Mouse (Mus musculus): Measurements from ENCODE around the gene Zfp217. TPM values are rescaled to one million over a fixed set of nuclear protein-coding genes. Genes with fewer than 3 reads are reported as not detected.

Zfp217 gene
- polyA plus RNA-seq, 1 experiment from 2014 or later = 26.7 TPM

DNA sequence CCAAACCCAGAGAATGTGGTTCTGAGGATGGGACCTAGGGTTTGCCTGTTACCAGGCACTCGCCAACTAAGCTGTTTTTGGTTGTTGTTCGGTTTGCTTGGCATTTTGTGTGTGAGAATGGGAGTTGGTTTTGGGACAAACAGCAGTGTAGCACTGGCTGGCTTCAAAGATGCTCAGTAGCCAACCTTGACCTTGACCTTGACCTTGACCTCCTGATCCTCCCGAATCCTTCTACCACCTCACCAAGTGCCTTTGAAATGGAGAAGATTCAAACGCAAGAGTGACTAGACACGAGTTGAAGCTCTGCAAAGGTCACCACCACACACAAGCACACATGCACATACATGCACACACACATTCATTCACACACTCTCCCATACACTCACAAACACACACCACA is 44.6 kb downstream of the Zfp217 start:
- TF ChIP-seq CTCF (IDR thresholded peaks at IDR 0.05) = no peak
- no peaks in the 10 kb centered on the region for H3K27me3 ChIP-seq
- ATAC-seq = no peak
- DNase-seq (ENCODE audit: low read depth, low spot score) = no peak
- in situ Hi-C loops (cut with MboI; ENCODE audit: low pct_unique_long_range_greater_than_20kb) = no loop called here
- POLR2A ChIA-PET = interaction anchor here (0.6 kb wide), 1 partner anchor 28 kb away, joined by 3 read pairs; no protein-coding TSS in a partner anchor
- CTCF ChIA-PET = interaction anchor here (1.0 to 1.9 kb wide), 6 partner anchors 9 to 407 kb away, joined by 3 to 8 read pairs (median 4); partner anchors contain the start of gene Zfp217

DNA sequence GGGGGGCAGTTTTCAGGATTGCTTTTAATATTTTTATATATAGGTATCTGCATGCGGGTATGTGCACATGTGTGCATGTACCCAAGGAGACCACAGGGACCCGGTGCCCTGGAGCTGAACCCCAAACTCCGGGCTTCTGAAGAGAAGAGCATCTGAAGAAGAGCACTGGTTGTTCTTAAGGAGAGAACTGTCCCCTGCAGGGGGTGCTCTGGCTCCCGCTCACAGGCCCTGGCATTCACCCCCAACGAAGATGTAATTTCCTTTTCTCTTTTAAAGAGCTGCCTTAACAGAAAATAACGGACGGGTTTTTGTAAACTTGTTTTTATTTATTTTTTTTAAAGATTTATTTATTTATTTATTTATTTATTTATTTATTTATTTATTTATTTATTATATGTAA is 46.0 kb downstream of the Zfp217 start:
- in situ Hi-C loops (cut with MboI; ENCODE audit: low pct_unique_long_range_greater_than_20kb) = no loop called here
- ChIA-PET POLR2A (no interaction called here), CTCF (interaction anchor here (0.6 to 1.8 kb wide), 6 partner anchors 15 to 1043 kb away, joined by 3 to 8 read pairs (median 3); no protein-coding TSS in a partner anchor)
- DNase-seq (ENCODE audit: low read depth, low spot score) = no peak
- H3K27me3 ChIP-seq = no peaks in the 10 kb centered on the region
- no peak for ATAC-seq
- TF ChIP-seq CTCF (IDR thresholded peaks at IDR 0.05) = no peak

DNA sequence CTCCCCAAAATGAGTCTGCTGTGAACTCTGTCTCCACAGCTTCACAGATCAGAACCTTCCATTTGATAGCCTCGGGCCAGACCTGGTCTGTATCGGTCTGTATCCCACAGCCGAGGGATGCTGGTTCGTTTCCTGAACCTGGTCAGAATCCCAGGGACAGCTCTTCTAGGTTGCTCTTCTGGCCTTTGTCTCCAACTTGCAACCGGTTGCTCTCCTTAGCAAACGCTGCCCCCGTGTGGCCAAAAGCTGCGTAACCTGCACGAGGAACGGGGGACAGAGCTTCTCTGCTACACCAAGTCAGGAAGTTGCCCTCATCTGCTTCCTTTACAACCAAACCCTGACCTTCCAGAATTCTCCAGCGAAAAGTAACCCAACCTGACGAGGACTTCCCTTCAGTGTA is 46.8 kb downstream of the Zfp217 start:
- no peaks in the 10 kb centered on the region for H3K27me3 ChIP-seq
- ATAC-seq (peak; percentile 93), DNase-seq (ENCODE audit: low read depth, low spot score) (peak; percentile 35)
- in situ Hi-C loops (cut with MboI; ENCODE audit: low pct_unique_long_range_greater_than_20kb) = no loop called here
- ChIA-PET POLR2A (interaction anchor here (0.6 kb wide), 2 partner anchors 673 to 1787 kb away, joined by 3 to 5 read pairs; no protein-coding TSS in a partner anchor), CTCF (interaction anchor here (0.7 to 1.4 kb wide), 7 partner anchors 9 to 1042 kb away, joined by 3 to 8 read pairs (median 3); no protein-coding TSS in a partner anchor)
- TF ChIP-seq CTCF (IDR thresholded peaks at IDR 0.05) = peak; percentile 96

DNA sequence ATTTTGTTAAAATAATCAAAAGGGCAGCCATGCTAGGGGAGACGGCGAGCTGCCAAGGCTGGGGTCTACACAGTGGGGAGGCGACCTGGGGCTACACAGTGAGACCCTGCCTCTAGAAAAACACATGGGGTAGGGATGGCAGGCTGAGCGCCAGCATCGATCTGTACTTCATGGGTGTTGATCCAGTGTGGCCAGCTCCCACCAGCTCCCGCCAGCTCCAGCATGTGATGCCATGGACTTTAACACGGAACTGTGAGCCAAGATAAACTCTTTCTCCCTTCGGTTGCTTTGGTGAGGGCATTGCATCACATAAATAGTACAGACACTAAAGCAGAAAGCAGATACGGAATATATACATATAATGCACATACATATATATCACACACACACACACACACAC is 53.0 kb downstream of the Zfp217 start:
- POLR2A ChIA-PET = no interaction called here
- CTCF ChIA-PET = no interaction called here
- TF ChIP-seq CTCF (IDR thresholded peaks at IDR 0.05) = no peak

DNA sequence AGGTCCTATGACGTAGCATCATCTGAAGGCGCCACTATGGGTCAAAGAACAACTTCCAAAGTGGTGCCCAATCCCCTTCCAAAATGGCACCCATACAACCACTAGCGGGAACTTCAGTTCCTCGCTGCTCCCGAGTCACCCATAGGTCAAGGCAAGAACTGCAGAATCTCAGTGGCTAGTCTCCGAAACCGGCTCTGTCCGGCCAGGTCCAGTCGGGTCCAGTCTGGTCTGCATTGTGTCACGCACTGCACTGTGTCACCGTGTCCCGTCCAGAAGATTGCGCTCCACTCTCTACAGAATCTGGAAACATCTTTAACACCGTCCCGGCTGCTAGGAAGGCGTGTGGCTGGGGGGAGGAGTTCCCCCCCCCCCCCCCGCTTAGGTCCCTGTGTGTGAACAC is 53.7 kb downstream of the Zfp217 start:
- POLR2A ChIA-PET = no interaction called here
- ATAC-seq (no peak), DNase-seq (ENCODE audit: low read depth, low spot score) (no peak)
- no peaks in the 10 kb centered on the region for H3K27me3 ChIP-seq
- CTCF ChIA-PET = no interaction called here
- in situ Hi-C loops (cut with MboI; ENCODE audit: low pct_unique_long_range_greater_than_20kb) = no loop called here
- TF ChIP-seq CTCF (IDR thresholded peaks at IDR 0.05) = no peak

More for the DNA sequence above, 53.0 kb downstream of the Zfp217 start:
- DNase-seq (ENCODE audit: low read depth, low spot score) = no peak
- ATAC-seq = no peak
- H3K27me3 ChIP-seq = no peaks in the 10 kb centered on the region
- in situ Hi-C loops (cut with MboI; ENCODE audit: low pct_unique_long_range_greater_than_20kb) = loop anchor here (5.0 kb wide), 2 partner anchors 258 to 1033 kb away; no protein-coding TSS in a partner anchor

DNA sequence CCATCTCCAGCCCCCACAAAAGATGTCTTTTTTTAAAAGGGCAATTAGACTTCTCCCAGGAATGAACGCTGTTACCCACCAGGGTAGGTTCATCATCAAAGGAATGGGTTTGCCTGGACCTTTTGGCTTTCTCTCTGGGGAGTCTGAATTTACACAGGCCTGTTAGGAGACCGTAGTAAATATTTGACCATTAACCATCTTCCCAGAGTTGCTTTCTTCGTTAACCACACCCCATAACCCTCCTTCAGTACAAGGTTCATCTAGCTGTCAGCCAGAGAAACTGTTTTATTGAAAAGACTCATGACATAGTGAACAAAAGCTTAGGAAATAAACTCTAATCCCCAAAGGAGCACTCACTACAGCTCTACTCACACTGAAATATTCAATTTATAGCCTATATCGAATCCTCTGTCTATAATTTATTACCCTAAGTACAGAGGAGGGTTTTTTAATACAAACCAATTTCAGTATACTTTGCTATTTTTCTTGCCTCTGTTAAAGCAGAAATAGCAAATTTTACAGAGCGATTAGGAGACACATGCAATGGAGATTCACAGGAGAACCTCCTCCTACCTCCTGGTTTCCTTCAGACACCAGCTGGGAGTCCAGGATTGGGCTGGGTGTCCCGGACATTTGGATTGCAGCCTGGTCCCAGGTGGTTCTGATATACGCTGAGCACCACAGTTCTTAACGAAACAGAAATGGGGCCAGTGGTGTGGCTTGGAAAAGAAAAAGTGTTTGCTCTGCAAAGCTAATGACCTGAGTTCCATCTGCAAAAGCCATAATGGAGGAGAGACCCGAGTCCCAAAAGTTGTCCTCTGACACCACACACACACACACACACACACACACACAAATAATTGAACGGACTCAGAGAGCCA is 56.1 kb downstream of the Zfp217 start:
- in situ Hi-C loops (cut with MboI; ENCODE audit: low pct_unique_long_range_greater_than_20kb) = no loop called here
- TF ChIP-seq CTCF (IDR thresholded peaks at IDR 0.05) = no peak
- no peak for DNase-seq (ENCODE audit: low read depth, low spot score)
- CTCF ChIA-PET = interaction anchor here (0.9 kb wide), 1 partner anchor 38 kb away, joined by 3 read pairs; no protein-coding TSS in a partner anchor
- H3K27me3 ChIP-seq = no peaks in the 10 kb centered on the region
- no peak for ATAC-seq
- POLR2A ChIA-PET = no interaction called here

DNA sequence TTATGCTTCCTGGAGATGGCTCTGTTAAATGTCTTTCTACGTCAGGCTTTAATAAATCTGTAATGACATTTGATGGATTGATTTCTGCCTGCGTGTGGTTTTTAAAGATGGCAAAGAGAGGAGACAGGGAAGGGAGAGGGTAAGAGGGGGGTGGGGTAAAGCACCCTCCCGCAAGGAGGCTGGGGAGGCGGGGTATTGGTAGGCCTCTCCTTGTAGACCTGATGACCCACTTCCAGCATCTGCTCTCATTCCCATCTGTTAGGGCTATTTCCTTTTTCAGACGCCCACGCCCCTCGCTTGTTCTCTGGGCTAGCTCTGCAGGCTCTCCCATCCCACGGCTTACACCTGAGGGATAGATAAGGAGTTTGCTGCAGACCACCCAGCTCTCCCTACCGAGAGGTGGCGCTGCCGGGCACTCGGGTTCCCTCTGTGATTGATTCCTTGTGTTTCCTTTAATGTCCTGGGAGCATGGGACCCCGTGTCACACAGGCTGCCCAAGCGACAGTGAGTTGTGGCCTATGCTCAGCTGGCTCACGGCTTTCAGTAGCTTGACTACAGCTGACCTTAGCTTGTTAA is 69.4 kb downstream of the Zfp217 start:
- ATAC-seq (no peak), DNase-seq (ENCODE audit: low read depth, low spot score) (no peak)
- in situ Hi-C loops (cut with MboI; ENCODE audit: low pct_unique_long_range_greater_than_20kb) = no loop called here
- CTCF ChIA-PET = no interaction called here
- H3K27me3 ChIP-seq = peaks cover 13% of the 10 kb centered on the region
- POLR2A ChIA-PET = no interaction called here
- no peak for TF ChIP-seq CTCF (IDR thresholded peaks at IDR 0.05)

DNA sequence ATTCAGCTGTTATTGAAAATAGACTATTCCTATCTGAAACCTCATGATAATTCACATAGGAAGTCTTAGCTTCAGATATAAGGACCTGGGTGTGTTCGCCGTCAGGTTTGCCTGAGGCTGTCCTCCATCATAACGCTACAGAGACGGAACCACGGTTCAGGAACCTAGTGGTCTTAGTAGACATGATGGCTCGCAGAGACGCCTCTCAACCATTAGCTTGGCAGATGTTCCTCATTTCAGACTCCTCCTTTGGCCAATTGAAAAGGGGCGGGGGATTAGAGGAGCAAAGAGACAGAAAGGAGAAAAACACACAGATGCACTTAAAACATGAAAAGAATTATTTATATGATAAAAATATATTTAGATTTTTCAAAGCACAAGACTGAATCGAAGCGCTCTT is 69.9 kb downstream of the Zfp217 start:
- POLR2A ChIA-PET = no interaction called here
- ATAC-seq = no peak
- no peak for DNase-seq (ENCODE audit: low read depth, low spot score)

DNA sequence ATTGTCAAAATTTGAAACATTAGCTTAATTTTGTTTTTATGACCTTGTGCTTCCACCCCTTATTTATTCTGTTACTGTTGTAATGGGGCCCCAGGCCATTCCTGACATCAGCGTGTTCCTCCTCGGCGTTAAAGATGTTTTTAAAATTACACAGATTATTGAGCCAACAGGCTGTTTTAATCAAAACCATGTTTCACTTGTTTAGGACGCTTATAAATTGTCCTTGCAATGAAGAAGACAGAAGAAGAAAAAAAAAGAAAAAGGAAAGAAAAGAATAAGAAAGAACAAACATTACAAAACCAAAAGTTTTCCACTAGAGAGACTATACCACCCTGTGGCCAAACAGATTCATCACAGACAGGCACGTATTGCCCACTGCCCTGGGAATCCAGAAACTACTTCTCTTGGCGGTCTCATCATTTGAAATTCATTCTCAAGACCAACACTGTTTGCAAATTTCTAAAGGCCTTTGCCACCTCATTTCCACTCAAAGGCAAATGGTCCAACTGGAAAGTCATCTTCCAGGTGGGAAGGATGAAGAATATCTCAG is 70.9 kb downstream of the Zfp217 start:
- POLR2A ChIA-PET = interaction anchor here (0.6 to 0.7 kb wide), 2 partner anchors 154 to 817 kb away, joined by 3 read pairs; no protein-coding TSS in a partner anchor
- no peak for DNase-seq (ENCODE audit: low read depth, low spot score)
- CTCF ChIA-PET = interaction anchor here (0.7 kb wide), 1 partner anchor 11 kb away, joined by 3 read pairs; no protein-coding TSS in a partner anchor
- peaks cover 21% of the 10 kb centered on the region for H3K27me3 ChIP-seq
- in situ Hi-C loops (cut with MboI; ENCODE audit: low pct_unique_long_range_greater_than_20kb) = no loop called here
- ATAC-seq = no peak
- TF ChIP-seq CTCF (IDR thresholded peaks at IDR 0.05) = peak; percentile 36

More for the DNA sequence above, 69.9 kb downstream of the Zfp217 start:
- no peak for TF ChIP-seq CTCF (IDR thresholded peaks at IDR 0.05)
- H3K27me3 ChIP-seq = peaks cover 13% of the 10 kb centered on the region
- CTCF ChIA-PET = no interaction called here
- in situ Hi-C loops (cut with MboI; ENCODE audit: low pct_unique_long_range_greater_than_20kb) = no loop called here

DNA sequence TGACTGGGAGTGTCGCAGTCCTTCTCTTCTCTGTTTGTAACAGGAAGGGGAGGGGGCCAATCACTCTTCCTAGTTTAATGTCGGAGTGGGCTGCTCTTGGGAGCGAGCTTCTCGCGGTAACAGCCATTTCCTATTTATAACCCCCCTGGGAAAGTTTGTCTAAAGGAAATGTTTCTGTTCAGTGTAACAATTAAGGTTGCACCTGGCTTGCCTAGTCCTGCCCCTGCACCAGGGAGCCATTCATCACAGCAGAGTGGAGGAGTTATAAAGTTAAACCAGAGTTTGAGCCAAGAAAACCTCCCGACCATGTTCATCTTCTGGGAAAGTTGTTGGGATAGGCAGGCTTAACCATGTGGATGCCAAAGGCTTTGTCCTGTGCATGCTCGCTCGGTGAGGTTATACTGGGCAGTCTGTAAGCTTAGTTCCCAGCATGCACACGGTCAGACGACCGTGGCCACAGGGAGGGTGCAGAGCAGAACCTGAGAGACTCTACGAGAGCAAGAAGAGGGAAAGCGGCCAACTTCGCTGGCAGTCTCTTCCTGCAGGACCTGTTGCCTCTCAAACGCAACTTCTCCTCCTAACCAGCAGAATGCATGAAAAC is 77.2 kb downstream of the Zfp217 start:
- ATAC-seq = no peak
- ChIA-PET CTCF (no interaction called here), POLR2A (no interaction called here)
- no peak for DNase-seq (ENCODE audit: low read depth, low spot score)
- in situ Hi-C loops (cut with MboI; ENCODE audit: low pct_unique_long_range_greater_than_20kb) = no loop called here
- no peak for TF ChIP-seq CTCF (IDR thresholded peaks at IDR 0.05)
- H3K27me3 ChIP-seq = peaks cover 23% of the 10 kb centered on the region

Measured in Patski (cell line).